Mouse (Mus musculus): Measurements from ENCODE around the gene Scarf1. TPM values are rescaled to one million over a fixed set of nuclear protein-coding genes. Genes with fewer than 3 reads are reported as not detected.

Scarf1 gene
- polyA plus RNA-seq, 2 experiments = 6.0 to 8.5 TPM

DNA sequence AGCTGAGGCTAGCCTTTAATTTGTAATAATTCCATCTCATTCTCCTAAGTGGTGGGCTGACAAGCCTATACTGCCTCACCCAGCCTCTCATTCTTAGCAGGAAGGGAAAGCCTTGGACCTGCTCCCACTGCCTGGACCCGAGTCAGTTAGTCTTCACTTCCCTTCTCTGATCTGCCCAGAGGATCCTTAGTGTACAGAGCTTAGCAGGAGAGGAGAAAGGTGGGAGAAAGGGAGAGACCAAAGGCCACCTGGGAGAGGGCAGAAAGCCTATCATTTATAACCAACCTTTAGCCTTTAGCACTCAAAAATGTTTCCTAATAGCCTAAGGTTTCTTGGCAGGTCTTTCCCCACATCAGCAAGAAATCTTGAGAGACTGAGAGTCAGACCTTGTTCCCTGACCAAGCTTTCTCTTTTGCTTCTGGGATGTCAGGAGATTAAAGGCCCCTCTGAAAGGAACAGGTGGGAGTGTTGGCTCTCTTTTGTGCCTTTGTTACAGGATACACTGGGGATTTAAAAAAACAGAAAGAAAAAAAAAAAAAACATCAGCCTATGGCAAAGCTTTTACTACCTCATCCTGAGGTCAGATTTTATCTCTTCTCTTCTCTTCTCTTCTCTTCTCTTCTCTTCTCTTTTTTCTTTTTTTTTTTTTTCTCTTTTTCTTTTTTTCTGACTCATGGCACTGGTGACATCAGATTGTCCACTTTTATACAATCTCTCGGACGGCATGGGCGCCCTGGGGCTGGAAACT is 21.1 kb downstream of the Scarf1 start:
- no peak for DNase-seq (ENCODE audit: low spot score)
- Histone ChIP-seq H3K9me3 (ENCODE audit: control insufficient read depth, low read length) (no peaks in the 10 kb centered on the region), H3K4me1 (ENCODE audit: control insufficient read depth, insufficient read depth, low read length) (peaks cover 11% of the 10 kb centered on the region; the same call in 1 of the 2 replicates), H3K27me3 (ENCODE audit: control insufficient read depth, insufficient read depth, low read length) (no peaks in the 10 kb centered on the region), H3K9ac (ENCODE audit: low read depth, low read length, severe bottlenecking) (no peak overlapping the region), H3K27ac (replicated peaks; ENCODE audit: low read depth, low read length) (no peak overlapping the region), H3K4me3 (replicated peaks; ENCODE audit: low read length) (no peak overlapping the region), H3K36me3 (ENCODE audit: control insufficient read depth, insufficient read depth, low read length) (no peaks in the 10 kb centered on the region), H3K4me2 (replicated peaks; ENCODE audit: low read depth, low read length, severe bottlenecking) (no peak overlapping the region)
- WGBS = 65% methylated on average over 4 of the region's 4 CpGs
- no peak for TF ChIP-seq POLR2A (IDR thresholded peaks at IDR 0.05; ENCODE audit: borderline replicate concordance, extremely low read depth, insufficient read depth, insufficient read length)
- ATAC-seq (ENCODE audit: low FRiP score, low read depth) = no peak

DNA sequence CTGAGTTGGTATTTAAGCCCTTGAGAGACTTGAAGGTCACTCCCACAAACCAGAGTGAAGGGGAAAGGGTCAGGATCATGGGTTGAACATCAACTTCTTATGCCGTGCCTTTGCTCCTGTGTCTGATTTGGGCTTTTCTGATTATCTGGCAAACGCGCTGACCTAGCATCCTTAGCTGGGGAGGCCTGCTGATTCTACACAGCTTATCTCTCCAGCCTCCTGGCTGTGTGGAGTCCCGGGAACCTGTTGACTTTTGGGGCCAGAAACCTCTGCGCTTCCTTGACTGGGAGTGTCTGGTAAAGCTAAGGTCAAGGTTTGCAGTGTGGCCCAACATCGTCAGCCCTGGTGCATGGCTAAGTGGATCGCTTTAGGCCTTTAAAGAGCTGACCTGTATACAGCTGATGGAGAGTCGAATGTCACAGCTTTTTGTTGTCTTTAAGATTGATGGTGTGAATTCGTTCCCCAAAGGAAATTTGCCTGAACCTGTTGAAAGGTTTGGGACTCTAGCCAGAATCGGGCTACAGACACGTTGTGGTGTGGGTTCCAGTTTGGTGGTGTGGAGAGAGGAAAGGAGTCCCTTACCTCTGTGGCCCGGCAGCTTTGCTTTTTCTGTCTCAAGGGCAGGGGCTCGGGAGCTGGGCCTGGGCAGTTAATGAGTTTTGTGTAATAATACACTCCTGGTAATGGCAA is 21.9 kb downstream of the Scarf1 start:
- H3K9ac ChIP-seq (ENCODE audit: low read depth, low read length, severe bottlenecking) = no peak overlapping the region
- no peak overlapping the region for H3K27ac ChIP-seq (replicated peaks; ENCODE audit: low read depth, low read length)
- no peak overlapping the region for H3K4me2 ChIP-seq (replicated peaks; ENCODE audit: low read depth, low read length, severe bottlenecking)
- H3K36me3 ChIP-seq (ENCODE audit: control insufficient read depth, insufficient read depth, low read length) = no peaks in the 10 kb centered on the region
- ATAC-seq (ENCODE audit: low FRiP score, low read depth) (no peak), DNase-seq (ENCODE audit: low spot score) (no peak)
- H3K4me3 ChIP-seq (replicated peaks; ENCODE audit: low read length) = no peak overlapping the region
- no peak for TF ChIP-seq POLR2A (IDR thresholded peaks at IDR 0.05; ENCODE audit: borderline replicate concordance, extremely low read depth, insufficient read depth, insufficient read length)
- H3K9me3 ChIP-seq (ENCODE audit: control insufficient read depth, low read length) = no peaks in the 10 kb centered on the region
- H3K27me3 ChIP-seq (ENCODE audit: control insufficient read depth, insufficient read depth, low read length) = no peaks in the 10 kb centered on the region
- peaks cover 11% of the 10 kb centered on the region; the same call in 1 of the 2 replicates for H3K4me1 ChIP-seq (ENCODE audit: control insufficient read depth, insufficient read depth, low read length)
- 48% methylated on average over 13 of the region's 13 CpGs for WGBS

DNA sequence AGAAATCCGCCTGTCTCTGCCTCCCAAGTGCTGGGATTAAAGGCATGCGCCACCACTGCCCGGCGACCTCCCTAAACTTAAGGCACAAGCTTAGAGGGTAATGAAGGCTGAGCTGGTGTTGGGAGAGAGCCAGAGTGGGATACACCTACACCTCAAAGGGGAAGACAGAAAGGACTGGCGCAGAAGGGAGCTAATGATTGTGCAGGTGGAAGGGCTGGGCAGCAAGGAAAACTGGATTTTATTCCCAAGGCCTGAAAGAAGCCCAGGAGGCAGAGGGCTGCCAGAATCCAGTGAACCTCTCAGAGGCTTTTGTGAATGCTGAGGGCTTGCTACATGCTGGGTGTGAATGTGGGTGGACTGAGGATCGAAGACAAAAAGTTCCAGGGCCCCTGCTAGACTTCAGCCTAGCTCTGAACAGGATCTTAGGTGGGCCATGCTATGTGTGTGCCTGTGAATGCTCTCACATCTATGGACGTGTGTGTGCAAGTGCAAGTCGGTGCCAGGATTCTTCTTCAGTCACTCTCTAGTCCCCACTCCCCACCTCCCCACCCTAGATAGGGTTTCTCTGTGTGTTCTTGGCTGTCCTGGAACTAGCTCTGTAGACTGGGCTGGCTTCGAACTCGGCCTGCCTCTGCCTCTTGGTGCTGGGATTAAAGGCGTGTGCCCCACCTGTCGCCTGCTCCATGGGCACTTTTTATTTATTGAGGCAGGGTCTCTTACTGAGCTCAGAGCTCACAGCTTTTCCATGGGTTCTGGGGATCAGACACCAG is 23.1 kb downstream of the Scarf1 start:
- Histone ChIP-seq H3K9me3 (ENCODE audit: control insufficient read depth, low read length) (no peaks in the 10 kb centered on the region), H3K36me3 (ENCODE audit: control insufficient read depth, insufficient read depth, low read length) (no peaks in the 10 kb centered on the region), H3K27me3 (ENCODE audit: control insufficient read depth, insufficient read depth, low read length) (no peaks in the 10 kb centered on the region), H3K9ac (ENCODE audit: low read depth, low read length, severe bottlenecking) (no peak overlapping the region), H3K27ac (replicated peaks; ENCODE audit: low read depth, low read length) (no peak overlapping the region), H3K4me1 (ENCODE audit: control insufficient read depth, insufficient read depth, low read length) (peaks cover 8% of the 10 kb centered on the region; the same call in 1 of the 2 replicates), H3K4me3 (replicated peaks; ENCODE audit: low read length) (no peak overlapping the region), H3K4me2 (replicated peaks; ENCODE audit: low read depth, low read length, severe bottlenecking) (no peak overlapping the region)
- TF ChIP-seq POLR2A (IDR thresholded peaks at IDR 0.05; ENCODE audit: borderline replicate concordance, extremely low read depth, insufficient read depth, insufficient read length) = no peak
- ATAC-seq (ENCODE audit: low FRiP score, low read depth) (no peak), DNase-seq (ENCODE audit: low spot score) (no peak)
- WGBS = 86% methylated on average over 12 of the region's 12 CpGs

DNA sequence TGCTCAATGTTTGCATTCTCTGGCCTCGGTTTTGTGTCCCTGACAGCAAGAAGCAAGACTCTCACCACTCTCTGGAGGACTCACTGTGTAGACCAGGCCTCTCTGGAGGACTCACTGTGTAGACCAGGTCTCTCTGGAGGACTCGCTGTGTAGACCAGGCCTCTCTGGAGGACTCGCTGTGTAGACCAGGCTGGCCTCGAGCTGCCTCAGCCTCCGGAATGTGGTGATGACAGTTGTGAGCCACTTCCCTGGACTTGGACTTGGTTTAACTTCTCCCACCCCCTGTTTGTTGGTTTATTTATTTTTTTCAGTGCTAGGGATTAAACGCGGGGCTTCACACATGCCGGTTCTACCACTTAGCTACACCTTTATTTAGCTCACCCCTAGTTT is 23.7 kb downstream of the Scarf1 start:
- Histone ChIP-seq H3K4me1 (ENCODE audit: control insufficient read depth, insufficient read depth, low read length) (peaks cover 8% of the 10 kb centered on the region; the same call in 1 of the 2 replicates), H3K9ac (ENCODE audit: low read depth, low read length, severe bottlenecking) (no peak overlapping the region), H3K9me3 (ENCODE audit: control insufficient read depth, low read length) (no peaks in the 10 kb centered on the region), H3K4me2 (replicated peaks; ENCODE audit: low read depth, low read length, severe bottlenecking) (no peak overlapping the region), H3K27ac (replicated peaks; ENCODE audit: low read depth, low read length) (no peak overlapping the region), H3K4me3 (replicated peaks; ENCODE audit: low read length) (no peak overlapping the region), H3K27me3 (ENCODE audit: control insufficient read depth, insufficient read depth, low read length) (no peaks in the 10 kb centered on the region), H3K36me3 (ENCODE audit: control insufficient read depth, insufficient read depth, low read length) (no peaks in the 10 kb centered on the region)
- WGBS = 87% methylated on average over 8 of the region's 8 CpGs
- no peak for TF ChIP-seq POLR2A (IDR thresholded peaks at IDR 0.05; ENCODE audit: borderline replicate concordance, extremely low read depth, insufficient read depth, insufficient read length)
- no peak for ATAC-seq (ENCODE audit: low FRiP score, low read depth)
- no peak for DNase-seq (ENCODE audit: low spot score)

DNA sequence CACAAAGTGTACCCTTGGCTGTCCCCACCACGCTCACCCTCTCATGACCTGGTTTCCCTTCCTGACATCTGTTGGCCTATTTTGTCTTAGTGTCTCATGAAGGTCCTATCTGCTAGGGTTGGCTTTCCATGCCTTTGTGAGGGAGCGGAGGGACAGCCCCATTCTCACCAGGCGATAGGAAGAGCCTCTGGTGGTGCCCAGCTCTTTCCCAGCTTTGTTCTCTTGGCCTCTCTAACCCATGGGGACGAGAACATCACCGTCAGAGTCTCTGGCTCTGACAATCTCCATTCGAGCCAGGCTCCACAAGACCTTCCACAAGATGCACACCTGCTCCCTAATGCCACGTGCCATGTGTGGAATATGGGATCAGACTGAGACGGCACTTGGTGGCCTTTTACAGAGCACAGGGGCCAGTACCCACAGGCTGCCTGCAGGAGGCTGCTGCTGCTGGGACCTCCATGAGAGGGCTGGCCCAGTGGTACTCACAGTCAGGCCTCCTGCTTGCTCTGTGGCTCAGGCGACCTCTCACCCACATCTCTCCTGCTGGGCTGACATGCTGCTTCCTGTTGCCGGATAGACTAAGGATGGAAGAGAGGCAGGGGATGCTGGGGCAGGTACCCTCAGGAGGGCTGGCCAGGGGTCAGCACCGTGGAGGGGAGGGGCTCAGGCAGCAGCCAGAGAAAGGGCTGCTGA is 24.3 kb downstream of the Scarf1 start:
- Histone ChIP-seq H3K4me2 (replicated peaks; ENCODE audit: low read depth, low read length, severe bottlenecking) (no peak overlapping the region), H3K9me3 (ENCODE audit: control insufficient read depth, low read length) (no peaks in the 10 kb centered on the region), H3K27me3 (ENCODE audit: control insufficient read depth, insufficient read depth, low read length) (no peaks in the 10 kb centered on the region), H3K4me1 (ENCODE audit: control insufficient read depth, insufficient read depth, low read length) (peaks cover 2% of the 10 kb centered on the region; the same call in 1 of the 2 replicates), H3K36me3 (ENCODE audit: control insufficient read depth, insufficient read depth, low read length) (no peaks in the 10 kb centered on the region), H3K4me3 (replicated peaks; ENCODE audit: low read length) (no peak overlapping the region), H3K9ac (ENCODE audit: low read depth, low read length, severe bottlenecking) (peak overlapping the region; percentile 5; the same call in 1 of the 2 replicates), H3K27ac (replicated peaks; ENCODE audit: low read depth, low read length) (no peak overlapping the region)
- ATAC-seq (ENCODE audit: low FRiP score, low read depth) (no peak), DNase-seq (ENCODE audit: low spot score) (no peak)
- TF ChIP-seq POLR2A (IDR thresholded peaks at IDR 0.05; ENCODE audit: borderline replicate concordance, extremely low read depth, insufficient read depth, insufficient read length) = no peak
- WGBS = 53% methylated on average over 11 of the region's 11 CpGs

Data from limb, embryonic 14.5 days (tissue).